Mouse (Mus musculus) stomach, embryonic 16.5 days (tissue): ENCODE measurements around the gene Slc36a2. TPM values are rescaled to one million over a fixed set of nuclear protein-coding genes. Genes with fewer than 3 reads are reported as not detected.
"Not testable (repeated sequence)": the region's sequence is repeated elsewhere in the genome, so short reads cannot be mapped to it uniquely, and the experiment has no call there.

ENCODE experiments used
- ATAC-seq: fragments of 200-750 bp; cut with Nextera tagmentation; 2 replicates; pipeline ENCODE4 v1.8.0; 2017; ENCODE audit warnings: moderate number of reproducible peaks, moderate TSS enrichment; ENCODE audit not compliant: insufficient read depth, low FRiP score
- H3K27ac ChIP-seq: fragments of 300-500 bp; sonication (generic); 2 replicates; pipeline ENCODE4 v1.5.1; 2014; ENCODE audit warnings: low read length
- H3K27me3 ChIP-seq: fragments of 300-500 bp; sonication (generic); 2 replicates; pipeline ENCODE4 v1.6.1; 2014; ENCODE audit warnings: low read length, control low read depth, mixed read lengths; ENCODE audit not compliant: control insufficient read depth, insufficient read depth
- H3K36me3 ChIP-seq: fragments of 300-500 bp; sonication (generic); 2 replicates; pipeline ENCODE4 v1.6.1; 2014; ENCODE audit warnings: low read length; ENCODE audit not compliant: control insufficient read depth, insufficient read depth
- H3K4me1 ChIP-seq: fragments of 300-500 bp; sonication (generic); 2 replicates; pipeline ENCODE4 v1.6.1; 2014; ENCODE audit warnings: low read length, control low read depth, mixed read lengths; ENCODE audit not compliant: control insufficient read depth, insufficient read depth
- H3K4me2 ChIP-seq: fragments of 300-500 bp; sonication (generic); 2 replicates; pipeline ENCODE4 v1.6.1; 2014; ENCODE audit warnings: low read depth, low read length, mixed read lengths
- H3K4me3 ChIP-seq: fragments of 300-500 bp; sonication (generic); replicated peaks from 2 replicates; pipeline ENCODE4 v1.5.1; 2014; ENCODE audit warnings: mild to moderate bottlenecking, low read length
- H3K9ac ChIP-seq: fragments of 300-500 bp; sonication (generic); 2 replicates; pipeline ENCODE4 v1.6.1; 2014; ENCODE audit warnings: low read length
- H3K9me3 ChIP-seq: fragments of 300-500 bp; sonication (generic); replicated peaks from 2 replicates; pipeline ENCODE4 v1.6.1; 2016; ENCODE audit warnings: low read length, control low read depth; ENCODE audit not compliant: control insufficient read depth
- WGBS: fragments of 180-500 bp; shearing (Covaris S2); extraction: QIAGEN DNeasy Blood & Tissue Kit; methylation state at CpG from one replicate; pipeline ENCODE4 v1.1.7; 2014; 5-methylcytosine and 5-hydroxymethylcytosine counted together
- polyA plus RNA-seq: library from polyadenylated mRNA; unstranded; fragments of >200 nt; fragmentation: Nextera tagmentation; extraction: Ambion mirVana; gene quantifications from 2 replicates; pipeline ENCODE4 v1.2.1, GENCODE M21; 2015

Slc36a2 gene
- polyA plus RNA-seq, 1 experiment from 2014 or later = 2.0 TPM

- Histone ChIP-seq H3K9ac (no peak overlapping the region), H3K27me3 (no peaks in the 10 kb centered on the region), H3K27ac (no peak overlapping the region), H3K9me3 (no peaks in the 10 kb centered on the region), H3K36me3 (no peaks in the 10 kb centered on the region), H3K4me1 (no peaks in the 10 kb centered on the region), H3K4me2 (no peak overlapping the region), H3K4me3 (no peak overlapping the region)
- no peak for ATAC-seq
Measured at GRCm38 (mm10) chr11:55120279-55120678, 64.6 kb downstream of the Slc36a2 start.

GRCm38 (mm10) chr11:55117031-55117430 is 67.8 kb downstream of the Slc36a2 start:
- H3K27me3 ChIP-seq = no peaks in the 10 kb centered on the region
- no peak overlapping the region for H3K4me2 ChIP-seq
- H3K4me3 ChIP-seq = no peak overlapping the region
- no peaks in the 10 kb centered on the region; the same call in 1 of the 2 replicates for H3K9me3 ChIP-seq
- no peak overlapping the region for H3K27ac ChIP-seq
- no peak for ATAC-seq
- WGBS = 88% methylated on average over 2 of the region's 2 CpGs
- no peaks in the 10 kb centered on the region for H3K4me1 ChIP-seq
- no peaks in the 10 kb centered on the region for H3K36me3 ChIP-seq
- H3K9ac ChIP-seq = no peak overlapping the region

- Histone ChIP-seq H3K27ac (no peak overlapping the region), H3K9ac (no peak overlapping the region), H3K4me3 (no peak overlapping the region), H3K27me3 (no peaks in the 10 kb centered on the region), H3K4me1 (peaks cover under 1% of the 10 kb centered on the region; the same call in 1 of the 2 replicates), H3K4me2 (no peak overlapping the region), H3K9me3 (no peaks in the 10 kb centered on the region; the same call in 1 of the 2 replicates), H3K36me3 (no peaks in the 10 kb centered on the region)
- WGBS = 79% methylated on average over 3 of the region's 3 CpGs
- ATAC-seq = no peak
Measured at GRCm38 (mm10) chr11:55116004-55116403, 68.9 kb downstream of the Slc36a2 start.

- no peaks in the 10 kb centered on the region; the same call in 1 of the 2 replicates for H3K9me3 ChIP-seq
- no peak for ATAC-seq
- H3K27ac ChIP-seq = no peak overlapping the region; the same call in 1 of the 2 replicates
- WGBS = 79% methylated on average over 2 of the region's 2 CpGs
- H3K36me3 ChIP-seq = no peaks in the 10 kb centered on the region
- H3K4me1 ChIP-seq = peaks cover 7% of the 10 kb centered on the region; the same call in 1 of the 2 replicates
- no peaks in the 10 kb centered on the region for H3K27me3 ChIP-seq
- H3K9ac ChIP-seq = no peak overlapping the region
- no peak overlapping the region for H3K4me3 ChIP-seq
- H3K4me2 ChIP-seq = no peak overlapping the region
Measured at GRCm38 (mm10) chr11:55114291-55114690, 70.6 kb downstream of the Slc36a2 start.

GRCm38 (mm10) chr11:55113861-55114250 is 71.0 kb downstream of the Slc36a2 start:
- not testable (repeated sequence) for ATAC-seq, H3K9ac ChIP-seq, H3K4me1 ChIP-seq, H3K27ac ChIP-seq, H3K27me3 ChIP-seq, H3K9me3 ChIP-seq, H3K4me3 ChIP-seq, H3K4me2 ChIP-seq, H3K36me3 ChIP-seq
- WGBS = 19% methylated on average over 4 of the region's 4 CpGs

- Histone ChIP-seq H3K4me1 (peaks cover 7% of the 10 kb centered on the region; the same call in 1 of the 2 replicates), H3K4me3 (no peak overlapping the region), H3K27me3 (no peaks in the 10 kb centered on the region), H3K9me3 (no peaks in the 10 kb centered on the region; the same call in 1 of the 2 replicates), H3K36me3 (no peaks in the 10 kb centered on the region), H3K9ac (no peak overlapping the region), H3K4me2 (no peak overlapping the region), H3K27ac (no peak overlapping the region)
- ATAC-seq = peak; percentile 44; the same call in 1 of the 2 replicates
- 48% methylated on average over 7 of the region's 7 CpGs for WGBS
Measured at GRCm38 (mm10) chr11:55113209-55113860, 71.5 kb downstream of the Slc36a2 start.

GRCm38 (mm10) chr11:55110566-55111169 is 74.2 kb downstream of the Slc36a2 start:
- 57% methylated on average over 7 of the region's 7 CpGs for WGBS
- no peak overlapping the region for H3K9ac ChIP-seq
- H3K4me1 ChIP-seq = peaks cover 7% of the 10 kb centered on the region; the same call in 1 of the 2 replicates
- no peaks in the 10 kb centered on the region; the same call in 1 of the 2 replicates for H3K9me3 ChIP-seq
- no peaks in the 10 kb centered on the region for H3K27me3 ChIP-seq
- ATAC-seq = no peak
- no peak overlapping the region for H3K4me3 ChIP-seq
- no peak overlapping the region for H3K4me2 ChIP-seq
- no peak overlapping the region for H3K27ac ChIP-seq
- no peaks in the 10 kb centered on the region for H3K36me3 ChIP-seq

- ATAC-seq = no peak
- Histone ChIP-seq H3K4me1 (peaks cover 7% of the 10 kb centered on the region; the same call in 1 of the 2 replicates), H3K4me3 (no peak overlapping the region), H3K4me2 (no peak overlapping the region), H3K27ac (no peak overlapping the region), H3K27me3 (no peaks in the 10 kb centered on the region), H3K9ac (no peak overlapping the region), H3K36me3 (no peaks in the 10 kb centered on the region), H3K9me3 (no peaks in the 10 kb centered on the region)
- WGBS = 86% methylated on average over 7 of the region's 7 CpGs
Measured at GRCm38 (mm10) chr11:55109521-55110300, 75.2 kb downstream of the Slc36a2 start.
